Mouse (Mus musculus) mesoderm, embryonic 11.5 days (tissue): ENCODE data around the gene Plppr2.

ENCODE experiments used
- DNase-seq: peaks from one replicate; pipeline ENCODE4 v3.0.0-alpha.2; 2012; ENCODE audit warnings: low read depth, low spot score

Plppr2 gene

GRCm38 (mm10) chr9:21936692-21937570, at the start of gene Plppr2:
Gene Plppr2, plus strand, starts transcription at chr9:21937033.
- peak; percentile 95 for DNase-seq

GRCm38 (mm10) chr9:21889229-21889628, 47.6 kb upstream of the Plppr2 start:
- no peak for DNase-seq

GRCm38 (mm10) chr9:21901223-21901820, 35.5 kb upstream of the Plppr2 start:
- peak; percentile 72 for DNase-seq

DNA sequence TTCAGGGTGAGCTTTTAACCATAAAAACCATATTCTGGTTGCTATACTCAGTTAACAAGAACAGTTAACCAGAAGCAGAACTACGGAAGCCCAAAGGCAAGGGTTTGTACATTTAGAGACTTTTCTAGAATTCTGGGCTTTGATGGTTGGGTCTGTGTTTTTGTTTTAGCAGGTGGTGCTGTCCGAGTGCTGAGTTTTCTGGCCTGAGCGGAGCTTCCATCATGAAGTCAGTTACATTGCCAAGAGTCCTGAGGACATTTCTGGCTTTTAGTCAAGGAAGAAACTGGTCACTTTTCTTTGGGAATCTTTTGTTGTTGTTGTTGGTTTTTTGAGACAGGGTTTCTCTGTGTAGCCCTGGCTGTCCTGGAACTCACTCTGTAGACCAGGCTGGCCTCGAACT, 32.8 kb upstream of the Plppr2 start:
- DNase-seq = no peak

DNA sequence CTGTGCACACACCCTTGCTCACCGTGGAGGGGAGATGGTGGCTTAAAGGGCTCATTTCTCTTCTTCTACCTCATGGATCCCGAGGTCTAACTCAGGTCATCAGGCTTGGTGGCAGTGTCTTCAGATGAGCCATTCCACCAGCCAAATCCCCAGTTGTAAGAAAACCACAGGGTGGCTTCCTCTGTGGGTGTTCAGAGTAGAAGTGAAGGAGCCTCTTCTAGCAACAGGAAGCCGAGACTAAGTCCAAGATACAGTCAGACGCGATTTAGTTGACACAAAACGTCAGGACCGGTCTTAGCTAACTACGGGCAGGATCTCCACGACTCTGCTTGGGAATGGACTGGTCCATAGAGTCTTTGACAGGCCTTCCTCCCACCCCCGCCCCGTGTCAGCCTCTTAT, 28.6 kb upstream of the Plppr2 start:
- DNase-seq = no peak

- no peak for DNase-seq
These were observed 27.2 kb upstream of the Plppr2 start for GRCm38 (mm10) chr9:21909474-21910223.

- DNase-seq = no peak
These were observed 19.9 kb upstream of the Plppr2 start for GRCm38 (mm10) chr9:21916851-21917492.

GRCm38 (mm10) chr9:21917493-21918034, 19.3 kb upstream of the Plppr2 start:
- no peak for DNase-seq

- peak; percentile 97 for DNase-seq
These were observed 18.7 kb upstream of the Plppr2 start, which contains the start of gene Rab3d for GRCm38 (mm10) chr9:21918035-21918592. Gene Rab3d, minus strand, starts transcription at chr9:21918192.

GRCm38 (mm10) chr9:21918692-21919384, 18.0 kb upstream of the Plppr2 start:
- DNase-seq = no peak

DNA sequence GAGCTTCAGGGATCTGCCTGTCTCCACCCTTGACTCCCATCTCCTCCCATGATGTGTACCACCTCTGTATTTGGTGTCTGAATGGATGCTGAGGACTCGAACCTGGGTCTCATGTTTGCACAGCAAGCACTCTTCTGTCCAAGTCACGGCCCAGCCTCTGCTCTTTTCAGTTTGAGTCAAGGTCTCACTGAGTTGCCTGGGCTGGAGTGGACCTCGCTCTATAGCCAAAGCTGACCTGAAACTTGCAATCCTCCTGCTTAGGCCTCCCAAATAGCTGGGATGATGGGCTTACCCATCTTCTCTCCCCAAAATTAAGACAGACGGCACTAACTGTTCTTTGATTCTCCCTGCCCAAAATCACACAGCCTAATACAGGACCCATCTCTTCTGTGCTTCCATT, 13.8 kb upstream of the Plppr2 start:
- no peak for DNase-seq

DNA sequence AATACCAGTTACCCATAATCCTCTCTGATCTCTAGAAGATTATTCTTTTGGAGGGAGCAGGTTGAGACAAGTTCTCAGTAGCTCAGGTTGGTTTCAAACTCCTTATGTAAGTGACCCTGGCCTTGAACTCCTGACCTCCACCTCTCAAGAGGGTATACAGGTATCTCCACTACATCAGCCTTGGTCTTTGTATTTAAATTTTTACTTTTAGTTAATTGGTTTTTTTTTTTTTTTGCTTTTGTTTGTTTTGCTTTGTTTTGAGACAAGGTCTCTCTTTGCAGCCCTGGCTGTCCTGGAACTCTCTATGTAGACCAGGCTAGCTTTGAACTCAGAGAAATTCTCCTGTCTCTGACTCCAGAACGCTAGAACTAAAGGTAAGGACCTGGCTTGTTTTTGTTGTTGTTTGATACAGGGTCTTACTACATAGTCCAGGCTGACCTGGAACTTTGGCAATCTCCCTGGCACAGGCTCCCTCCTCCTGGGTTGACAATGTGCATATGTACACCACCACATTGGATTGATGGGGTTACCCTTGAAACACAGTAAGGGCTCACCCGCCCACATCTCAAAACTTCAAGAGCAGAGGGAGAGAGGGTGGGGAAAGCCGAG, 13.2 kb upstream of the Plppr2 start:
- DNase-seq = no peak

- no peak for DNase-seq
These were observed 12.7 kb upstream of the Plppr2 start for GRCm38 (mm10) chr9:21924099-21924493.

- DNase-seq = no peak
These were observed 11.8 kb upstream of the Plppr2 start for GRCm38 (mm10) chr9:21925034-21925433.

GRCm38 (mm10) chr9:21925506-21925905, 11.3 kb upstream of the Plppr2 start:
- DNase-seq = no peak

DNA sequence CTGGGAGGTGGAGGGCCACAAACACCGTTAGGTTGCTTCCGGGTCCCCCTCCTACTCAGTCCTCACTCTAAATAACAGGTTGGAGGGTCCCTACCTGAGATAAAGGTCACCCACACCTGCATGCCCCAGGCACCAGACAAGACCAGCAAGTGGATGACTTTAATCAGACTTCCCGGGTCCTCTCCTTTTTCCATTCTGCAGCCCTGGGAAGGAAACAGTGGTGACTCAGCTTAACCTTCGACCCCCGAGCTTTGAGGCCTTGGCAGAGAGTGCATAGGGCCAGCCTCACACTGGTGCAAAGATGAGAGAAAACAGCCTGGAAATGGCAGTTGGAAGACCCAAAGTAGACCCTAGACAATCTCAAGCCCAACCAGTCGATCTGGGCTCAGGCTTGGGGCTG, 10.7 kb upstream of the Plppr2 start:
- no peak for DNase-seq

- no peak for DNase-seq
These were observed 10.0 kb upstream of the Plppr2 start for GRCm38 (mm10) chr9:21926784-21927183.

GRCm38 (mm10) chr9:21927208-21927753, 9.6 kb upstream of the Plppr2 start, which contains the start of the genes Ccdc159 and Tmem205:
Gene Ccdc159, plus strand, starts transcription at chr9:21927471.
Gene Tmem205, minus strand, starts transcription at chr9:21927556.
- peak; percentile 99 for DNase-seq

DNA sequence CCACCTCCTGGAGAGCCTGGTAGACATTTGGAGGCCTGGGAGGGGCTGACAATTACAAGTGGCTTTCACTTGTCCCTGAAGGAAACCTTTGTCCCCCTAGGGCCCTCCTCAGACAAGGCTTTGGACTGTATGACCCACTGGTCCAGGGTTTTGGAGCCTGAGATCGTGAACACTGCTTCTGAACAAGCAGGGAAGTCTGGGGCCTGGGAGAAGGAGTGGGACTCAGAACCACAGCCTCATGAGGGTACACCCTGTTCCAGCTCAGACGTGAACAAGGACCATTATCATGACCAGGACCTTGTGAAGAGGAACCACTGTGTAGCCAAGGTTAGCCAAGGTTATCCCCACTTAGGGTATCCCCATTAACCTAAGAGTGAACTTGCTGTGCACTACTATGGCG, 7.6 kb upstream of the Plppr2 start:
- no peak for DNase-seq

GRCm38 (mm10) chr9:21932006-21932405, 4.8 kb upstream of the Plppr2 start:
- no peak for DNase-seq
